Comparison of ENCODE assay signal across 18 mouse cellular contexts in the genomic region with DNA sequence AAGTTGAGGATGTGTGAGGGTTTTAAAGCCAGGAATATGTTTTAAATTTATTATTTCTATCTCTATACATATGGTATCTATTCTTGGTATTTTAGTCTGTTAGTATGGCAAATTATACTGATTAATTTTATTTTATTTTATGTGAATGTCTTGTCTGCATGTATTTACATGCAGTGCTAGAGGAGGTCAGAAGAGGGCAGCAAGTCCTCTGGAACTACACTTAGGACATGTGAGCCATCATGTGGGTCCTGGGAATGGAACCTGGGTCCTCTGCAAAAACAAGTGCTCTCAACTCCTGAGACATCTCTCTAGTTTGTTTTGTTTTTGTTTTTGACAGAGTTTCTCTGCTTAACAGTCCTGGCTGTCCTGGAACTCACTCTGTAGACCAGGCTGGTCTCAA. TPM values are rescaled to one million over a fixed set of nuclear protein-coding genes. Genes with fewer than 3 reads are reported as not detected.
DNase-seq lines count a peak whose midpoint lies in the region; ATAC-seq and TF ChIP-seq lines count a peak whose summit lies in the region.
"Had no signal": no experiment of that assay in that cellular context is flagged by ENCODE, and none has a peak within 500 bp of the region (broad histone marks: within the 10 kb centered on the region; RNA-seq: fewer than 3 reads in every experiment).

No protein-coding gene starts in this region.

- peak; percentile 49 for TF ChIP-seq RAD21 in CH12.LX (IDR thresholded peaks at IDR 0.05; ENCODE audit: low read depth, low read length)

- dilution Hi-C loops in CH12.LX (cut with MboI; ENCODE audit: extremely low pct_ligation_motif_present, extremely low pct_unique_long_range_greater_than_20kb, low sequenced_read_pairs) = no loop called here

- no peak overlapping the region for H3K9ac ChIP-seq in liver, adult 2 months (ENCODE audit: low read depth, low read length)
- H3K9ac ChIP-seq in liver, embryonic 11.5 days (ENCODE audit: low read depth, low read length) = no peak overlapping the region
- no peak overlapping the region for H3K9ac ChIP-seq in CH12.LX (ENCODE audit: insufficient read depth, low read depth)
- no peak overlapping the region for H3K9ac ChIP-seq in forebrain, embryonic 13.5 days
- H3K9ac ChIP-seq: hindbrain, embryonic 14.5 days; limb, embryonic 13.5 days had no signal

- no peak for DNase-seq in gastrocnemius, adult 2 months
- DNase-seq in gastrocnemius, adult 8-10 months (ENCODE audit: low spot score in 2 of 2) = no peak
- DNase-seq in liver, adult 2 months (ENCODE audit: extremely low read depth, low read depth, low spot score) = no peak
- DNase-seq in liver, embryonic 11.5 days (ENCODE audit: low spot score) = no peak
- DNase-seq in CH12.LX (ENCODE audit: extremely low read depth) = no peak
- DNase-seq: adrenal gland, postnatal 10 days; cerebellum, adult 8-10 months; heart, adult 18-20 months; heart, postnatal 10 days; kidney, adult 8-10 months; lung, postnatal 10 days; retina, postnatal 1 day had no signal

- H3K27ac ChIP-seq in gastrocnemius, adult 2 months = no peak overlapping the region
- no peak overlapping the region for H3K27ac ChIP-seq in liver, adult 2 months (replicated peaks; ENCODE audit: insufficient read depth, low read depth, low read length)
- H3K27ac ChIP-seq in liver, embryonic 11.5 days (ENCODE audit: low read depth, low read length) = no peak overlapping the region
- no peak overlapping the region for H3K27ac ChIP-seq in CH12.LX (ENCODE audit: insufficient read depth, low read depth)
- H3K27ac ChIP-seq in forebrain, embryonic 13.5 days = no peak overlapping the region
- H3K27ac ChIP-seq: forebrain, embryonic 10.5 days; hindbrain, embryonic 14.5 days; limb, embryonic 13.5 days had no signal

- H3K79me2 ChIP-seq in liver, adult 2 months (ENCODE audit: control insufficient read depth, insufficient read depth, low read length) = no peaks in the 10 kb centered on the region
- H3K79me2 ChIP-seq in CH12.LX (replicated peaks; ENCODE audit: control insufficient read depth, extremely low read depth, insufficient read depth, poor library complexity, severe bottlenecking) = no peaks in the 10 kb centered on the region

- H3K27me3 ChIP-seq in liver, adult 2 months (ENCODE audit: control insufficient read depth, insufficient read depth, low read length) = no peaks in the 10 kb centered on the region
- H3K27me3 ChIP-seq in liver, embryonic 11.5 days (replicated peaks; ENCODE audit: control insufficient read depth, insufficient read depth, low read length) = no peaks in the 10 kb centered on the region
- peaks cover 13% of the 10 kb centered on the region for H3K27me3 ChIP-seq in CH12.LX (replicated peaks)
- no peaks in the 10 kb centered on the region for H3K27me3 ChIP-seq in forebrain, embryonic 13.5 days
- H3K27me3 ChIP-seq: limb, embryonic 13.5 days had no signal

- peak; percentile 47 for TF ChIP-seq CTCF in gastrocnemius, adult 2 months (IDR thresholded peaks at IDR 0.05)
- TF ChIP-seq CTCF in liver, adult 2 months (IDR thresholded peaks at IDR 0.05; ENCODE audit: low read depth, low read length) = peak; percentile 31; the same call in 1 of the 2 replicates
- peak in 1 of 2 experiments; percentile 54; a peak in 2 of 4 replicates for TF ChIP-seq CTCF in CH12.LX (conservative IDR thresholded peaks at IDR 0.05 in 1 of 2, IDR thresholded peaks at IDR 0.05 in 1 of 2; ENCODE audit: low read depth in 2 of 2, low read length in 2 of 2)

- no peak overlapping the region for H3K4me2 ChIP-seq in liver, embryonic 11.5 days
- no peak overlapping the region for H3K4me2 ChIP-seq in CH12.LX (ENCODE audit: insufficient read depth, low read depth, poor library complexity, severe bottlenecking)
- H3K4me2 ChIP-seq in forebrain, embryonic 13.5 days = no peak overlapping the region
- H3K4me2 ChIP-seq: hindbrain, embryonic 14.5 days; limb, embryonic 13.5 days had no signal

- no peak for TF ChIP-seq POLR2A in liver, adult 2 months (IDR thresholded peaks at IDR 0.05; ENCODE audit: extremely low read depth, insufficient read depth, low read length)
- no peak for TF ChIP-seq POLR2A in CH12.LX (IDR thresholded peaks at IDR 0.05; ENCODE audit: low read depth, low read length)

- no peak for ATAC-seq in liver, embryonic 11.5 days (replicated peaks; ENCODE audit: low FRiP score)
- ATAC-seq in megakaryocyte progenitor cell, adult 5-6 weeks (replicated peaks; ENCODE audit: poor library complexity) = 0 out of 2 replicates have a peak, but pooled peaks have one; percentile 44
- ATAC-seq in forebrain, embryonic 13.5 days = no peak

- H3K9me3 ChIP-seq in liver, embryonic 11.5 days (ENCODE audit: control insufficient read depth, low read length) = no peaks in the 10 kb centered on the region
- no peaks in the 10 kb centered on the region for H3K9me3 ChIP-seq in CH12.LX (replicated peaks; ENCODE audit: low read length)
- H3K9me3 ChIP-seq in forebrain, embryonic 13.5 days (replicated peaks) = 0 out of 2 replicates have a peak, but pooled peaks cover 6% of the 10 kb centered on the region
- H3K9me3 ChIP-seq: forebrain, embryonic 10.5 days; limb, embryonic 13.5 days had no signal

- H3K4me1 ChIP-seq in liver, adult 2 months (ENCODE audit: control insufficient read depth, insufficient read depth, low read length) = no peaks in the 10 kb centered on the region; the same call in 1 of the 2 replicates
- H3K4me1 ChIP-seq in liver, embryonic 11.5 days (replicated peaks; ENCODE audit: control insufficient read depth, insufficient read depth, low read length) = no peaks in the 10 kb centered on the region
- H3K4me1 ChIP-seq in CH12.LX (ENCODE audit: control insufficient read depth in 1 of 2, insufficient read depth in 2 of 2) = peaks cover 0 to 3% of the 10 kb centered on the region in 2 experiments; a peak in 1 of 4 replicates
- H3K4me1 ChIP-seq in forebrain, embryonic 13.5 days = no peaks in the 10 kb centered on the region
- H3K4me1 ChIP-seq: limb, embryonic 13.5 days had no signal

- intact Hi-C loops in gastrocnemius, adult 2 months (cut with DNase I) = no loop called here

- TF ChIP-seq EP300 in CH12.LX (IDR thresholded peaks at IDR 0.05; ENCODE audit: low read length) = no peak

- H3K36me3 ChIP-seq in liver, adult 2 months (ENCODE audit: control insufficient read depth, insufficient read depth, low read length) = no peaks in the 10 kb centered on the region
- H3K36me3 ChIP-seq in liver, embryonic 11.5 days (ENCODE audit: control insufficient read depth, insufficient read depth, low read length) = no peaks in the 10 kb centered on the region
- H3K36me3 ChIP-seq in CH12.LX (replicated peaks in 1 of 2; ENCODE audit: control insufficient read depth in 1 of 2, insufficient read depth in 1 of 2, low read length in 1 of 2) = no peaks in the 10 kb centered on the region
- no peaks in the 10 kb centered on the region for H3K36me3 ChIP-seq in forebrain, embryonic 13.5 days (ENCODE audit: poor library complexity, severe bottlenecking)
- H3K36me3 ChIP-seq: forebrain, embryonic 10.5 days; limb, embryonic 13.5 days had no signal

- no peak overlapping the region for H3K4me3 ChIP-seq in gastrocnemius, adult 2 months
- no peak overlapping the region for H3K4me3 ChIP-seq in liver, adult 2 months (ENCODE audit: insufficient read depth, low read depth, low read length)
- no peak overlapping the region for H3K4me3 ChIP-seq in liver, embryonic 11.5 days (ENCODE audit: low read depth, low read length)
- no peak overlapping the region for H3K4me3 ChIP-seq in CH12.LX (replicated peaks in 1 of 3; ENCODE audit: low read depth in 2 of 3, low read length in 2 of 3, poor library complexity in 1 of 3)
- H3K4me3 ChIP-seq in forebrain, embryonic 13.5 days = no peak overlapping the region
- H3K4me3 ChIP-seq: forebrain, embryonic 10.5 days; limb, embryonic 13.5 days had no signal

- in situ Hi-C loops in CH12.LX (cut with MboI; ENCODE audit: low pct_ligation_motif_present, low pct_unique_long_range_greater_than_20kb, low sequenced_read_pairs) = no loop called here

TF ChIP-seq in CH12.LX, 34 proteins besides CTCF, POLR2A, EP300 and RAD21:
- TF ChIP-seq ZC3H11A (IDR thresholded peaks at IDR 0.05; ENCODE audit: low read depth, low read length) (no peak), SMC3 (IDR thresholded peaks at IDR 0.05; ENCODE audit: low read depth, low read length) (peak; percentile 17; the same call in 1 of the 2 replicates)

RNA-seq across cellular contexts. Expression of gene Kcnn3, which starts 18.5 kb away (rescaled TPM):
- total RNA-seq in gastrocnemius, adult 2 months (2021) = 1 to 10 TPM; 1.4 to 4.1 TPM
- 1 to 10 TPM; 1.3 to 2.3 (median 1.8) TPM for total RNA-seq in gastrocnemius, adult 8-10 months (2022)
- under 0.01 and 0.13 TPM in 2 replicates for total RNA-seq in liver, adult 2 months (2014; rRNA removed)
- polyA plus RNA-seq in liver, adult 2 months (2012; rRNA removed) = 0.06 TPM in 1 of 2 replicates, not detected in the other
- polyA plus RNA-seq in liver, embryonic 11.5 days (2014; fragmentation: Nextera tagmentation; extraction: Ambion mirVana) = 0.19 and 0.45 TPM in 2 replicates
- total RNA-seq in CH12.LX (2012; rRNA removed) (not detected in 2 replicates), CH12.LX (2014; rRNA removed) (not detected in 2 replicates)
- 0.06 TPM in 1 of 2 replicates, not detected in the other for polyA plus RNA-seq in CH12.LX (2012; ENCODE audit: insufficient read length, low read depth)
- total RNA-seq in megakaryocyte progenitor cell, adult 5-6 weeks (2015) = not detected in 2 replicates
- 0.03 TPM in 1 of 2 replicates, not detected in the other for total RNA-seq in megakaryocyte progenitor cell, adult 5-6 weeks (2017)
- polyA plus RNA-seq in forebrain, embryonic 13.5 days (2015; fragmentation: Nextera tagmentation; extraction: Ambion mirVana) = 3.5 and 4.3 TPM in 2 replicates
- total RNA-seq: neutrophil, adult 5-6 weeks had no signal

RNA-seq across cellular contexts. Expression of gene Pmvk, which starts 47.1 kb away (rescaled TPM):
- 10 to 100 TPM in 1 of 2 experiments, 1 to 10 TPM in 1; 6.3 to 11.1 TPM for total RNA-seq in gastrocnemius, adult 2 months (2021)
- 1 to 10 TPM; 4.8 to 8.6 (median 6.6) TPM for total RNA-seq in gastrocnemius, adult 8-10 months (2022)
- total RNA-seq in liver, adult 2 months (2014; rRNA removed) = 79.5 and 112 TPM in 2 replicates
- 82.1 and 108 TPM in 2 replicates for polyA plus RNA-seq in liver, adult 2 months (2012; rRNA removed)
- polyA plus RNA-seq in liver, embryonic 11.5 days (2014; fragmentation: Nextera tagmentation; extraction: Ambion mirVana) = 58.0 and 58.3 TPM in 2 replicates
- total RNA-seq in CH12.LX (2012; rRNA removed) (42.1 and 50.5 TPM in 2 replicates), CH12.LX (2014; rRNA removed) (64.0 and 69.3 TPM in 2 replicates)
- polyA plus RNA-seq in CH12.LX (2012; ENCODE audit: insufficient read length, low read depth) = 42.0 and 47.1 TPM in 2 replicates
- total RNA-seq in megakaryocyte progenitor cell, adult 5-6 weeks (2015) = 14.7 and 14.8 TPM in 2 replicates
- 18.8 and 25.3 TPM in 2 replicates for total RNA-seq in megakaryocyte progenitor cell, adult 5-6 weeks (2017)
- 73.3 and 75.0 TPM in 2 replicates for polyA plus RNA-seq in forebrain, embryonic 13.5 days (2015; fragmentation: Nextera tagmentation; extraction: Ambion mirVana)
